Mouse (Mus musculus) heart, adult 11 months (tissue): ENCODE data around the gene Frmd4b.
A peak's percentile ranks its signal among the peaks of the same experiment; 100 is the strongest.

Experiments used
- DNase-seq: peaks from one replicate; pipeline ENCODE4 v3.0.0; 2022

Frmd4b gene

GRCm38 (mm10) chr6:97518467-97518866, 98.9 kb downstream of the Frmd4b start:
- peak; percentile 96 for DNase-seq

GRCm38 (mm10) chr6:97517616-97518235, 99.6 kb downstream of the Frmd4b start:
- no peak for DNase-seq

GRCm38 (mm10) chr6:97516941-97517340, 100.4 kb downstream of the Frmd4b start:
- peak; percentile 81 for DNase-seq

GRCm38 (mm10) chr6:97510771-97511170, 106.6 kb downstream of the Frmd4b start:
- DNase-seq, result peak; percentile 82

- peak; percentile 95 for DNase-seq
These were observed 107.9 kb downstream of the Frmd4b start for GRCm38 (mm10) chr6:97509434-97509833.

GRCm38 (mm10) chr6:97508480-97508879, 108.9 kb downstream of the Frmd4b start:
- DNase-seq, result peak; percentile 87

- no peak for DNase-seq
These were observed 109.4 kb downstream of the Frmd4b start for GRCm38 (mm10) chr6:97507893-97508292.

- DNase-seq, result peak; percentile 98
These were observed 111.1 kb downstream of the Frmd4b start for GRCm38 (mm10) chr6:97506141-97506650.

GRCm38 (mm10) chr6:97504673-97505072, 112.7 kb downstream of the Frmd4b start:
- DNase-seq, result no peak

GRCm38 (mm10) chr6:97501000-97501399, 116.3 kb downstream of the Frmd4b start:
- DNase-seq, result no peak

- no peak for DNase-seq
These were observed 117.1 kb downstream of the Frmd4b start for GRCm38 (mm10) chr6:97500246-97500645.

- DNase-seq, result no peak
These were observed 121.3 kb downstream of the Frmd4b start for GRCm38 (mm10) chr6:97496002-97496401.

- no peak for DNase-seq
These were observed 126.3 kb downstream of the Frmd4b start for GRCm38 (mm10) chr6:97491065-97491464.

GRCm38 (mm10) chr6:97488821-97489220, 128.5 kb downstream of the Frmd4b start:
- peak; percentile 98 for DNase-seq

- peak; percentile 95 for DNase-seq
These were observed 129.1 kb downstream of the Frmd4b start for GRCm38 (mm10) chr6:97488280-97488679.

GRCm38 (mm10) chr6:97487535-97488081, 129.7 kb downstream of the Frmd4b start:
- DNase-seq, result peak; percentile 98

- DNase-seq, result peak; percentile 92
These were observed 130.5 kb downstream of the Frmd4b start for GRCm38 (mm10) chr6:97486813-97487361.

GRCm38 (mm10) chr6:97485886-97486386, 131.4 kb downstream of the Frmd4b start:
- DNase-seq, result peak; percentile 95

- DNase-seq, result peak; percentile 86
These were observed 135.4 kb downstream of the Frmd4b start for GRCm38 (mm10) chr6:97481912-97482311.

GRCm38 (mm10) chr6:97478981-97479860, 138.1 kb downstream of the Frmd4b start:
- DNase-seq, result peak; percentile 96

- DNase-seq, result peak; percentile 85
These were observed 143.7 kb downstream of the Frmd4b start for GRCm38 (mm10) chr6:97473672-97474071.

GRCm38 (mm10) chr6:97472873-97473550, 144.3 kb downstream of the Frmd4b start:
- DNase-seq, result peak; percentile 94
